Mouse (Mus musculus): ENCODE measurements around the gene Lgi1. TPM values are rescaled to one million over a fixed set of nuclear protein-coding genes. Genes with fewer than 3 reads are reported as not detected.

The Lgi1 gene
- polyA plus RNA-seq, 1 experiment, result 0.04 TPM

DNA sequence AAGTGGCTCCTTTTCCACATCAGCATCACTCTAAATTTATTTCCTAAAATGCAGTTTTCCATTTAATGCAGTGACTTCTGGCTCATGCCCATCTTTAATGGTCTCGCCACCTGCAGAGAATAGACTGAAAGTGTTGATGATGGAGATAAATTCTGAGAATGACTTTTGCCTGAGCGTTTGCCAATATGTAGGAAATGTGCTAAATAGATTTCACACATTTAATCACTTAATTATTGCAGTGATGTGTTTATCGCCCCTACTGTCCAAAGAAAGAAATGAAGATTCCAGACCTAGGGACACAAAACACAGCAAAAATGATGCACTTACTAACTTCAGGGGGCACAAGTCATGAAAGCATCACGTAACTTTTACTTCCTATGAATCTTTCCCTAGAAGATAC, 54.8 kb downstream of the Lgi1 start:
- Histone ChIP-seq H3K4me1 (replicated peaks; ENCODE audit: control insufficient read depth, insufficient read depth, low read length) (no peaks in the 10 kb centered on the region), H3K27me3 (ENCODE audit: control insufficient read depth, insufficient read depth, low read length) (no peaks in the 10 kb centered on the region), H3K27ac (ENCODE audit: control insufficient read depth, insufficient read depth, low read length) (no peak overlapping the region), H3K4me3 (ENCODE audit: control insufficient read depth, insufficient read depth, low read length) (no peak overlapping the region), H3K36me3 (ENCODE audit: control insufficient read depth, insufficient read depth, low read length) (no peaks in the 10 kb centered on the region)
- TF ChIP-seq CTCF (IDR thresholded peaks at IDR 0.05; ENCODE audit: borderline replicate concordance, control insufficient read depth, extremely low read depth, insufficient read depth, low read length, poor library complexity), result no peak
- no peak for TF ChIP-seq POLR2A (IDR thresholded peaks at IDR 0.05; ENCODE audit: control insufficient read depth, extremely low read depth, insufficient read depth, low read length, poor library complexity)
- no peak for DNase-seq
- 86% methylated on average over 4 of the region's 4 CpGs for WGBS

DNA sequence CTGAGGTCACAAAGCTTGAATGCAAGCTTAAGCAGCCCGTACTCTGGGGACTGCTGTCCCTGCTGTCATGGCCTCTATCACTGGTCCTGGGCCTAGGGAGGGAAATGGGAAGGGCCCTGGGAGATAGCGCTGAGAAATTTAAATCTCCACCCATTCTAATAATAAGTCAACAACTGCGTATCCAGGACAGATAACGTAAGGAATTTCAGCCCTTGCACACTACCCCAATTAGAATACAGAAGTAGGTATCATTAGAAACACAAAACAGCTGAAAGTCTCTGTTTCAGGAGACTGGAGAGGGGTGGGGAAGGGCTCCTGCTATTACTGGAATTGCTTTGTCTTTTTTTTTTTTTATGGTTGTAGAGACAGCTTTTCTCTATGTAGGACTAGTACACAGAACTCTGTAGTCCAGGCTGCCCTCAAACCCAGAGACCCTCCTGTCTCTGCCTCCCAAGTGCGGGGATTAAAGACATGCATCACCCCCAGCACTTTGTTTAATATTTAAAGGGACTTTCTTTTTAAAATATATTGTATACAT, 56.4 kb downstream of the Lgi1 start:
- TF ChIP-seq CTCF (IDR thresholded peaks at IDR 0.05; ENCODE audit: borderline replicate concordance, control insufficient read depth, extremely low read depth, insufficient read depth, low read length, poor library complexity) (no peak), POLR2A (IDR thresholded peaks at IDR 0.05; ENCODE audit: control insufficient read depth, extremely low read depth, insufficient read depth, low read length, poor library complexity) (no peak)

DNA sequence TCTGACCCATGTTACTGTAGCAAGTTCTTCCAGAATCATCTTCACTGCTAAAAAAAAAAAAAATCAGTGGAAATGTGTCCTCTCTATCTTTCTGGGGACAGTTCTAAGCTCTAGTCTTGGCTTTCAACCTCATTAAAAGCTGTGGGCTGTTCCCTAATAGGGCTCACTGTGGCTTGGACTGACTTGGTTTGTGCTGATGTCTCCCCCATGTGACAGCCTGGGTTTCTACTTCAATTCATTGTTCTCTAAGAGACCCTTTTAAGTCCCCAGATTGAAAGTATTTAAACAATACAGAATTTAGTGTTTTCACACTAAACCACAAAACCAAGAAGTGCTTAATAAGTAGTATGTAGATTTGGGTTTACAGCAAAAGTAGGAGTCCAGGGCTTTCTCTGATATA, 59.4 kb downstream of the Lgi1 start:
- Histone ChIP-seq H3K4me3 (ENCODE audit: control insufficient read depth, insufficient read depth, low read length) (no peak overlapping the region), H3K36me3 (ENCODE audit: control insufficient read depth, insufficient read depth, low read length) (no peaks in the 10 kb centered on the region), H3K4me1 (replicated peaks; ENCODE audit: control insufficient read depth, insufficient read depth, low read length) (no peaks in the 10 kb centered on the region), H3K27ac (ENCODE audit: control insufficient read depth, insufficient read depth, low read length) (no peak overlapping the region), H3K27me3 (ENCODE audit: control insufficient read depth, insufficient read depth, low read length) (no peaks in the 10 kb centered on the region)
- TF ChIP-seq POLR2A (IDR thresholded peaks at IDR 0.05; ENCODE audit: control insufficient read depth, extremely low read depth, insufficient read depth, low read length, poor library complexity), result no peak
- TF ChIP-seq CTCF (IDR thresholded peaks at IDR 0.05; ENCODE audit: borderline replicate concordance, control insufficient read depth, extremely low read depth, insufficient read depth, low read length, poor library complexity), result no peak
- no peak for DNase-seq

More for the DNA sequence above, 56.4 kb downstream of the Lgi1 start:
- Histone ChIP-seq H3K27me3 (ENCODE audit: control insufficient read depth, insufficient read depth, low read length) (no peaks in the 10 kb centered on the region), H3K4me1 (replicated peaks; ENCODE audit: control insufficient read depth, insufficient read depth, low read length) (no peaks in the 10 kb centered on the region), H3K4me3 (ENCODE audit: control insufficient read depth, insufficient read depth, low read length) (no peak overlapping the region), H3K27ac (ENCODE audit: control insufficient read depth, insufficient read depth, low read length) (no peak overlapping the region), H3K36me3 (ENCODE audit: control insufficient read depth, insufficient read depth, low read length) (no peaks in the 10 kb centered on the region)
- no peak for DNase-seq
- 89% methylated on average over 5 of the region's 5 CpGs for WGBS

DNA sequence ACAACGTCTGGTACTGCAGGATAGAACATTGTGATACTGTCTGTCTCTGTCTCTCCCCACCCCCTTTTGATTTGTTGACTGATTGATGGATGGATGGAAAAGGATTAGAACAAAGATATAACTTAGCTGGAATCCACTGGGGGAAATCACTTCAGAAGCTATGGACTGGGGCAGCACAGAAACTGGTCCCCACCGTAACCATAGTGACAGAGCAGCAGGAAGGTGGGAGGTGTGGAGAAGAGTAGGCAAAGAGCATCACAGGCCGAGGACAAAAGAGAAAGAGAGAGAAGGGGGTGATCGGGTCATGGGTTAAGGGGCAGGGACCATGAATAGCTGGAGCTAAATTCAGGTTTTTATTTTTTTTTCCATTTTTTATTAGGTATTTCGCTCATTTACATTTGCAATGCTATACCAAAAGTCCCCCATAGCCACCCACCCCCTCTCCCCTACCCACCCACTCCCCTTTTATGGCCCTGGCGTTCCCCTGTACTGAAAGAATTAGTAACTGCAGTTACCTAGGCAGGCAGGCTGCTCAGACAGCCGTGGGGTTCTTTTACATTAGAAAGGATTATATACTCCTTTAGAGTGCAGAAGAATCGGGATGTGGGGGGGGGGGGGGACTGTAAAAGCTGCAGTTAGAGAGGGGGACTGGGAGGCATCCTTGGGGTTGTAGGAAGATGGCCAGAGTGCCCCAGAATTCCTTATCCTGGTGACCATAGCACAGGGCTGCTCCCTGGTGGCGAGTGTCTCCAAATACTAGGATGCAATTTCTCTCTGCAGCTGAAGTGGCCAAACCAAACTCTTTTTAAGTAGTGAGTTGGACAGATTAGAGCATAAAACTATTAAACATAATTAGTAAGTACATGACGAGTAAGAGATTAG, 60.1 kb downstream of the Lgi1 start:
- Histone ChIP-seq H3K36me3 (ENCODE audit: control insufficient read depth, insufficient read depth, low read length) (no peaks in the 10 kb centered on the region), H3K4me1 (replicated peaks; ENCODE audit: control insufficient read depth, insufficient read depth, low read length) (no peaks in the 10 kb centered on the region), H3K27ac (ENCODE audit: control insufficient read depth, insufficient read depth, low read length) (no peak overlapping the region), H3K27me3 (ENCODE audit: control insufficient read depth, insufficient read depth, low read length) (no peaks in the 10 kb centered on the region), H3K4me3 (ENCODE audit: control insufficient read depth, insufficient read depth, low read length) (no peak overlapping the region)
- 48% methylated on average over 10 of the region's 10 CpGs for WGBS
- TF ChIP-seq CTCF (IDR thresholded peaks at IDR 0.05; ENCODE audit: borderline replicate concordance, control insufficient read depth, extremely low read depth, insufficient read depth, low read length, poor library complexity), result no peak
- no peak for TF ChIP-seq POLR2A (IDR thresholded peaks at IDR 0.05; ENCODE audit: control insufficient read depth, extremely low read depth, insufficient read depth, low read length, poor library complexity)
- DNase-seq, result no peak

DNA sequence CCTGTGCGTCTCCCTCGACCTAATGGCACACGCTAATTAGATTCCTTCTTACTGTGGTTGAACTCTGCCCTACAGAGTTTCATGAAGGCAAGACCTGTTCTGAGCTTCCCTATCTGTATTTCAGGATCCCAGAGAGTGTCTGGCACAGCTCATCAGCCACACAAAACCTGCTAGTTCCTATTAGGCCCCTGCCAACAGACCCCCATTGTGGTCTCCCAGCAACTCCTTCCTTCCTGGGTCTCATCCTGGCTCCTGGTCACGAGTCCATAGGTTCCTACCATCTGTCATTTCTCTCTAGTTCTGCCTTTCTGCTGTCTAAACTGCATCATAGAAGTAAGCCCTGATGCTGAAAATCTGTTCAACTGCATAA, 60.7 kb downstream of the Lgi1 start:
- no peaks in the 10 kb centered on the region for H3K36me3 ChIP-seq (ENCODE audit: control insufficient read depth, insufficient read depth, low read length)
- H3K27ac ChIP-seq (ENCODE audit: control insufficient read depth, insufficient read depth, low read length), result no peak overlapping the region
- WGBS, result 75% methylated on average over 4 of the region's 4 CpGs
- no peak for DNase-seq
- no peak overlapping the region for H3K4me3 ChIP-seq (ENCODE audit: control insufficient read depth, insufficient read depth, low read length)
- TF ChIP-seq POLR2A (IDR thresholded peaks at IDR 0.05; ENCODE audit: control insufficient read depth, extremely low read depth, insufficient read depth, low read length, poor library complexity) (no peak), CTCF (IDR thresholded peaks at IDR 0.05; ENCODE audit: borderline replicate concordance, control insufficient read depth, extremely low read depth, insufficient read depth, low read length, poor library complexity) (no peak)
- H3K27me3 ChIP-seq (ENCODE audit: control insufficient read depth, insufficient read depth, low read length), result no peaks in the 10 kb centered on the region
- H3K4me1 ChIP-seq (replicated peaks; ENCODE audit: control insufficient read depth, insufficient read depth, low read length), result no peaks in the 10 kb centered on the region

DNA sequence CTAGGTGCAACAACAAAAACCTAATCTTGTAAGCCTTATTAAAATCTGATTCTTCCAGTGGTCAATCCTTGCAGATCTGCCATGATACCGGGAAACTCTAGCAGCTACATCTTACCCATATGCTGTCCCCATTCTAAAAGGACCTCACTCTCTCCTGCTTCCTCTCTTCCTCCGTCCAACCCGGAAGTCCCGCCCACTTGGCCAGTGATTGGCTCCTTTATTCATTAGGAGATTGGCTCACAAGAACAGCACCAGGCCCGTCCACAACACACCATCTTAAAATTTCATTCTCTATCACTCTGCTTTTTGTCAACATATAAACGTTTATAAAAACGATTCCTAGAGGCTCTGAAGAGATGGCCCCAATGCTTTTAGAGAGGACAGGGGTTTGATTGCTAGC, 61.5 kb downstream of the Lgi1 start:
- 92% methylated on average over 7 of the region's 7 CpGs for WGBS
- Histone ChIP-seq H3K27me3 (ENCODE audit: control insufficient read depth, insufficient read depth, low read length) (no peaks in the 10 kb centered on the region), H3K4me1 (replicated peaks; ENCODE audit: control insufficient read depth, insufficient read depth, low read length) (no peaks in the 10 kb centered on the region), H3K4me3 (ENCODE audit: control insufficient read depth, insufficient read depth, low read length) (no peak overlapping the region), H3K36me3 (ENCODE audit: control insufficient read depth, insufficient read depth, low read length) (no peaks in the 10 kb centered on the region), H3K27ac (ENCODE audit: control insufficient read depth, insufficient read depth, low read length) (no peak overlapping the region)
- TF ChIP-seq CTCF (IDR thresholded peaks at IDR 0.05; ENCODE audit: borderline replicate concordance, control insufficient read depth, extremely low read depth, insufficient read depth, low read length, poor library complexity) (no peak), POLR2A (IDR thresholded peaks at IDR 0.05; ENCODE audit: control insufficient read depth, extremely low read depth, insufficient read depth, low read length, poor library complexity) (no peak)
- DNase-seq, result no peak
